ENCODE assay signal across 10 mouse cellular contexts in genomic region chr1:73996209-73996608, GRCm38 (mm10).
A peak's percentile ranks its signal among the peaks of the same experiment; 100 is the strongest.
DNase-seq lines count a peak whose midpoint lies in the region; ATAC-seq and TF ChIP-seq lines count a peak whose summit lies in the region.
"Had no signal": no experiment of that assay in that cellular context is flagged by ENCODE, and none has a peak within 500 bp of the region (broad histone marks: within the 10 kb centered on the region; RNA-seq: fewer than 3 reads in every experiment).

No protein-coding gene starts in this region.

- no peaks in the 10 kb centered on the region for H3K27me3 ChIP-seq in midbrain, postnatal 0 days (ENCODE audit: insufficient read depth, low read length)
- H3K27me3 ChIP-seq: hindbrain, embryonic 15.5 days; stomach, embryonic 15.5 days had no signal

- no peak for TF ChIP-seq POLR2A in brain, embryonic 14.5 days (IDR thresholded peaks at IDR 0.05; ENCODE audit: borderline replicate concordance, extremely low read depth, insufficient read depth, insufficient read length, poor library complexity, severe bottlenecking)

- H3K4me1 ChIP-seq in ES-E14 (ENCODE audit: control insufficient read depth in 2 of 2, insufficient read depth in 2 of 2, low read length in 2 of 2, poor library complexity in 1 of 2) = no peaks in the 10 kb centered on the region
- H3K4me1 ChIP-seq in midbrain, postnatal 0 days (ENCODE audit: insufficient read depth, low read length) = no peaks in the 10 kb centered on the region

- no peak overlapping the region for H3K27ac ChIP-seq in ES-E14 (ENCODE audit: insufficient read depth, low read depth, low read length, poor library complexity, severe bottlenecking)
- no peak overlapping the region for H3K27ac ChIP-seq in midbrain, postnatal 0 days (ENCODE audit: low read depth, low read length)
- H3K27ac ChIP-seq: hindbrain, embryonic 15.5 days; stomach, embryonic 15.5 days had no signal

- ATAC-seq in midbrain, postnatal 0 days (ENCODE audit: low FRiP score) = no peak

- in situ Hi-C loops in ES-E14 (cut with MboI; ENCODE audit: low sequenced_read_pairs in 2 of 2, unreplicated experiment in 2 of 2) = no loop called here

- no peak overlapping the region for H3K4me2 ChIP-seq in midbrain, postnatal 0 days (ENCODE audit: low read depth, low read length, poor library complexity, severe bottlenecking)
- H3K4me2 ChIP-seq: hindbrain, embryonic 15.5 days; stomach, embryonic 15.5 days had no signal

- TF ChIP-seq CTCF in brain, embryonic 14.5 days (IDR thresholded peaks at IDR 0.05; ENCODE audit: borderline replicate concordance, extremely low read depth, insufficient read depth, insufficient read length) = peak; percentile 72; the same call in 1 of the 2 replicates
- peak; percentile 76 for TF ChIP-seq CTCF in midbrain, postnatal 0 days (IDR thresholded peaks at IDR 0.05)

- H3K36me3 ChIP-seq in ES-E14 (ENCODE audit: control insufficient read depth, insufficient read depth, low read length, poor library complexity, severe bottlenecking) = no peaks in the 10 kb centered on the region
- H3K36me3 ChIP-seq in midbrain, postnatal 0 days (ENCODE audit: insufficient read depth, low read length) = no peaks in the 10 kb centered on the region
- H3K36me3 ChIP-seq: hindbrain, embryonic 15.5 days had no signal

- H3K9me3 ChIP-seq in ES-E14 (ENCODE audit: control insufficient read depth, insufficient read depth, low read depth, low read length) = no peaks in the 10 kb centered on the region
- no peaks in the 10 kb centered on the region for H3K9me3 ChIP-seq in midbrain, postnatal 0 days (ENCODE audit: low read length)
- H3K9me3 ChIP-seq: hindbrain, embryonic 15.5 days; stomach, embryonic 15.5 days had no signal

- peak; percentile 19 to 57 for DNase-seq in layer of hippocampus, adult 18-20 months (ENCODE audit: low spot score in 2 of 2)
- no peak for DNase-seq in layer of hippocampus, adult 9-11 months
- peak; percentile 68 for DNase-seq in ES-E14 (ENCODE audit: low read depth, low spot score)
- DNase-seq in brain, embryonic 14.5 days (ENCODE audit: low read depth) = peak; percentile 33
- DNase-seq in frontal cortex, postnatal 36 days (ENCODE audit: low spot score in 2 of 2) = peak; percentile 59 to 60
- DNase-seq in layer of hippocampus, postnatal 10 days (ENCODE audit: low spot score in 2 of 2) = peak; percentile 65 to 68
- DNase-seq in midbrain, postnatal 0 days (ENCODE audit: low spot score) = peak; percentile 72
- peak; percentile 50 to 56 for DNase-seq in thymus, postnatal 36 days

- no peak overlapping the region for H3K4me3 ChIP-seq in ES-E14 (ENCODE audit: insufficient read depth in 1 of 2, low read depth in 1 of 2, low read length in 2 of 2, poor library complexity in 1 of 2, severe bottlenecking in 1 of 2)
- no peak overlapping the region for H3K4me3 ChIP-seq in midbrain, postnatal 0 days (ENCODE audit: low read depth, low read length)
- H3K4me3 ChIP-seq: hindbrain, embryonic 15.5 days; stomach, embryonic 15.5 days had no signal

- no peak overlapping the region for H3K9ac ChIP-seq in ES-E14 (ENCODE audit: insufficient read depth, low read depth, low read length, poor library complexity, severe bottlenecking)
- no peak overlapping the region for H3K9ac ChIP-seq in midbrain, postnatal 0 days (replicated peaks; ENCODE audit: low read length, poor library complexity, severe bottlenecking)
- H3K9ac ChIP-seq: hindbrain, embryonic 15.5 days; stomach, embryonic 15.5 days had no signal

- 58% methylated on average over 2 of the region's 2 CpGs for WGBS in midbrain, postnatal 0 days

TF ChIP-seq in ES-E14, 5 proteins besides CTCF, POLR2A, EP300 and RAD21:
- peak; percentile 72; the same call in 1 of the 2 replicates for TF ChIP-seq ZC3H11A (IDR thresholded peaks at IDR 0.05; ENCODE audit: borderline replicate concordance, low read depth, low read length)
- no peak for TF ChIP-seq MAFK (IDR thresholded peaks at IDR 0.05; ENCODE audit: insufficient read depth, low read depth, low read length)
